Mouse (Mus musculus) neural tube, embryonic 14.5 days (tissue): ENCODE results near the gene Wdfy3. TPM values are rescaled to one million over a fixed set of nuclear protein-coding genes. Genes with fewer than 3 reads are reported as not detected.

Experiments
- ATAC-seq: fragments of 200-750 bp; cut with Nextera tagmentation; 2 replicates; pipeline ENCODE4 v1.8.0; 2017; ENCODE audit warnings: low read depth, mild to moderate bottlenecking, moderate TSS enrichment, moderate library complexity
- H3K27ac ChIP-seq: fragments of 300-500 bp; sonication (generic); 2 replicates; pipeline ENCODE4 v1.5.1; 2014; ENCODE audit warnings: low read depth, mild to moderate bottlenecking, control low read depth, low read length, moderate library complexity, mixed read lengths
- H3K27me3 ChIP-seq: fragments of 300-500 bp; sonication (generic); 2 replicates; pipeline ENCODE4 v1.6.1; 2014; ENCODE audit warnings: low read length; ENCODE audit not compliant: control insufficient read depth, insufficient read depth
- H3K36me3 ChIP-seq: fragments of 300-500 bp; sonication (generic); 2 replicates; pipeline ENCODE4 v1.6.1; 2014; ENCODE audit warnings: low read length, mixed read lengths; ENCODE audit not compliant: control insufficient read depth, insufficient read depth
- H3K4me1 ChIP-seq: fragments of 300-500 bp; sonication (generic); 2 replicates; pipeline ENCODE4 v1.6.1; 2014; ENCODE audit warnings: low read length; ENCODE audit not compliant: control insufficient read depth, insufficient read depth
- H3K4me2 ChIP-seq: fragments of 300-500 bp; sonication (generic); 2 replicates; pipeline ENCODE4 v1.6.1; 2014; ENCODE audit warnings: mild to moderate bottlenecking, low read depth, low read length, control low read depth
- H3K4me3 ChIP-seq: fragments of 300-500 bp; sonication (generic); 2 replicates; pipeline ENCODE4 v1.5.1; 2014; ENCODE audit warnings: low read depth, low read length, control low read depth, mixed read lengths
- H3K9ac ChIP-seq: fragments of 300-500 bp; sonication (generic); replicated peaks from 2 replicates; pipeline ENCODE4 v1.6.1; 2014; ENCODE audit warnings: low read depth, mild to moderate bottlenecking, control low read depth, low read length, mixed read lengths
- H3K9me3 ChIP-seq: fragments of 300-500 bp; sonication (generic); 2 replicates; pipeline ENCODE4 v1.6.1; 2016; ENCODE audit warnings: low read length; ENCODE audit not compliant: control insufficient read depth
- WGBS: fragments of 180-500 bp; shearing (Covaris S2); extraction: QIAGEN DNeasy Blood & Tissue Kit; methylation state at CpG from one replicate; pipeline ENCODE4 v1.1.7; 2014; 5-methylcytosine and 5-hydroxymethylcytosine counted together
- polyA plus RNA-seq: library from polyadenylated mRNA; unstranded; fragments of >200 nt; fragmentation: Nextera tagmentation; extraction: Ambion mirVana; gene quantifications from 2 replicates; pipeline ENCODE4 v1.2.1, GENCODE M21; 2014

The Wdfy3 gene
- polyA plus RNA-seq, 1 experiment from 2014 or later = 34.9 TPM

DNA sequence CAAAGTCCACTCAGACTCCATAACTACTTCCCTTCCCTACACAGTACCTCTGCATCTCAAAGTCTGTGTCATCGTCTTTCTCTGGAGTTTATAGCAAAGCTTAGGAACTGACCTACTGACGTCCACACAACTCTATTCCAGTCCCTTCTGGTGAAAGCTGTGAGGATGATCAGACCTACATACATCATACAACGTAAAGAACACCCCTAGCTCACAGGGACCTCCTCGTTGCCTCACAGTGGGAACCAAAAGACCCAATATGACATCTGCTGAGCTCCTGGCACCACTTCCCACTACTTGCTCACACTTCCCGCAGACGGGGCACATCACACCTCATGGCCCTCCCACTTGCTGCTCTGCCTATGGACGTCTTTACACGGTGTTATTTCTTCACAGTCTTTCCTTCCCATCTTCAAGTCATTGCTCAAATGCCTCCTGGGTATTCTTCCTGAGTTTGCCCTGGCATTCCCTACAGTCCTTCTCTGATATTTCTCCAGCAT lies 23.1 kb downstream of the Wdfy3 start:
- no peaks in the 10 kb centered on the region for H3K36me3 ChIP-seq
- no peak overlapping the region for H3K4me2 ChIP-seq
- no peak overlapping the region for H3K27ac ChIP-seq
- H3K9me3 ChIP-seq = no peaks in the 10 kb centered on the region
- no peak for ATAC-seq
- 0 out of 2 replicates have a peak, but pooled peaks cover 4% of the 10 kb centered on the region for H3K4me1 ChIP-seq
- H3K27me3 ChIP-seq = no peaks in the 10 kb centered on the region
- no peak overlapping the region for H3K4me3 ChIP-seq
- 84% methylated on average over 8 of the region's 8 CpGs for WGBS
- H3K9ac ChIP-seq = no peak overlapping the region

GRCm38 (mm10) chr5:102045636-102046616 lies 23.8 kb downstream of the Wdfy3 start:
- no peak for ATAC-seq
- Histone ChIP-seq H3K9me3 (no peaks in the 10 kb centered on the region), H3K27ac (no peak overlapping the region), H3K9ac (no peak overlapping the region), H3K4me3 (no peak overlapping the region), H3K36me3 (0 out of 2 replicates have a peak, but pooled peaks cover 2% of the 10 kb centered on the region), H3K4me2 (no peak overlapping the region), H3K4me1 (0 out of 2 replicates have a peak, but pooled peaks cover 4% of the 10 kb centered on the region), H3K27me3 (no peaks in the 10 kb centered on the region)
- WGBS = 81% methylated on average over 13 of the region's 13 CpGs

DNA sequence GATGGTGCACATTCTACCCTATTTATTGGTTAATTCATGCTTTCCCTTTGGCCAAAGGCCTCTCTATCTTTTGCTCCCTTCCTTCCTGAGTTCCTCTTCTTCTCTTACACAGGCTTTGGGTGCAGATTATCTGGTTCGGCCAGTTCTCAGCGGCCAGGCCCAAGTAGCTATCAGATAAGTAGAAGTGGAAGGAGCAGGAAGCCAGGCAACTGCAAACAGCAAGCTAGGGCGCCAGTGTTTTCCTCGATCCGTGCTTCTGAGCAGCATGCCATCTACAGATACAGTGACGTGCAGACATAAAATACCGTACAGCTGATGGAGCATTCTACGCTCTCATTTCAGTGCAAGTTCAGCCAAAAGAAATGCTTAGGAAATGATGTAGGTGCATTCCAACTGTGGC lies 24.5 kb downstream of the Wdfy3 start:
- no peak overlapping the region for H3K9ac ChIP-seq
- H3K27me3 ChIP-seq = no peaks in the 10 kb centered on the region
- 0 out of 2 replicates have a peak, but pooled peaks cover 4% of the 10 kb centered on the region for H3K4me1 ChIP-seq
- WGBS = 95% methylated on average over 8 of the region's 8 CpGs
- no peak overlapping the region for H3K4me3 ChIP-seq
- no peak overlapping the region for H3K27ac ChIP-seq
- H3K36me3 ChIP-seq = peaks cover 9% of the 10 kb centered on the region; the same call in 1 of the 2 replicates
- H3K4me2 ChIP-seq = no peak overlapping the region
- ATAC-seq = no peak
- H3K9me3 ChIP-seq = no peaks in the 10 kb centered on the region

DNA sequence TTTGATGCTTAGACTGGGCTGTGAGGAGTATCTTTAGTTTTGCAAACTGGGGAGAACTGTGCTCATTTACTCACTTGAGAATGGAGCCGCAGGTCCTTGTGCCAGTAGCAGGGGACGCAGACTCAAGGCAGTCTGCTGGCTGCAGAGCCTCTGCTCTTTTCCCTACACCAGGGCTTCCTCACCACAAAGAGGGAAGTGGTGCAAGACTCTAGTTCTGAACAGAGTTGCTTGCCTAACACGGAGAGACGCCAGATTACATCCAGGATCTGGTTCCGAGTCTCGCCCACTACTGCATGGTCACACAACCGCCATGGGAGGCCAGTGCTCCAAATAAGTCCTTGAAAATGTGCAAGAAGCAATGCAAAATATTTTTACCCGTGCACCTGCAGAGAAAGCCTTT lies 36.4 kb downstream of the Wdfy3 start:
- ATAC-seq = no peak
- Histone ChIP-seq H3K9ac (no peak overlapping the region), H3K4me2 (no peak overlapping the region), H3K36me3 (peaks cover 44% of the 10 kb centered on the region), H3K27me3 (no peaks in the 10 kb centered on the region), H3K4me1 (no peaks in the 10 kb centered on the region), H3K27ac (no peak overlapping the region), H3K4me3 (no peak overlapping the region), H3K9me3 (no peaks in the 10 kb centered on the region)
- WGBS = 97% methylated on average over 8 of the region's 8 CpGs

- H3K9ac ChIP-seq = no peak overlapping the region
- peaks cover 39% of the 10 kb centered on the region for H3K36me3 ChIP-seq
- no peak overlapping the region for H3K4me3 ChIP-seq
- H3K4me1 ChIP-seq = no peaks in the 10 kb centered on the region
- no peak overlapping the region for H3K27ac ChIP-seq
- no peaks in the 10 kb centered on the region for H3K9me3 ChIP-seq
- no peak overlapping the region for H3K4me2 ChIP-seq
- no peaks in the 10 kb centered on the region for H3K27me3 ChIP-seq
- no peak for ATAC-seq
- WGBS = 90% methylated on average over 22 of the region's 22 CpGs
Measured at GRCm38 (mm10) chr5:102032594-102033240, 37.0 kb downstream of the Wdfy3 start.

GRCm38 (mm10) chr5:102032191-102032590 lies 37.5 kb downstream of the Wdfy3 start:
- no peaks in the 10 kb centered on the region for H3K27me3 ChIP-seq
- H3K4me3 ChIP-seq = no peak overlapping the region
- H3K9me3 ChIP-seq = no peaks in the 10 kb centered on the region
- no peaks in the 10 kb centered on the region for H3K4me1 ChIP-seq
- H3K36me3 ChIP-seq = peaks cover 34% of the 10 kb centered on the region
- ATAC-seq = no peak
- no peak overlapping the region for H3K9ac ChIP-seq
- H3K27ac ChIP-seq = no peak overlapping the region
- WGBS = 74% methylated on average over 3 of the region's 3 CpGs
- no peak overlapping the region for H3K4me2 ChIP-seq

DNA sequence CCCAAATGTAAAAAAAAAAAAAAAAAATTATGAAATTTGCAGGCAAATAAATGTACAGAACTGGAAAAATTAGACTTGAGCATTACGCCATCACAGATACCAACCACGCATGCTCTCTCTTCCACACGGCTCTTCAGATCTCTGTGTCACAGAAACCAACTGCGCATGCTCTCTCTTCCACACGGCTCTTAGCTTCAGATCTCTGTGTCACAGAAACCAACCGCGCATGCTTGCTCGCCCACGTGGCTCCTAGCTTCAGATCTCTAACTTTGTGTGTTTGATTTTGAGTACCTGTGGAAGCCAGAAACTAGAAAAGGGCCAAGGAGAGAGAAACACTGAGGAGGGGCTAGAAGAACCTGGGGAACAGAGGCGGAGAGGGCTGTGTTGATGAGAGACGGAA lies 46.3 kb downstream of the Wdfy3 start:
- no peak overlapping the region for H3K4me3 ChIP-seq
- no peak overlapping the region for H3K9ac ChIP-seq
- ATAC-seq = no peak
- H3K36me3 ChIP-seq = no peaks in the 10 kb centered on the region; the same call in 1 of the 2 replicates
- WGBS = 97% methylated on average over 11 of the region's 11 CpGs
- no peaks in the 10 kb centered on the region for H3K9me3 ChIP-seq
- H3K4me2 ChIP-seq = no peak overlapping the region
- H3K27ac ChIP-seq = no peak overlapping the region
- H3K4me1 ChIP-seq = no peaks in the 10 kb centered on the region
- H3K27me3 ChIP-seq = no peaks in the 10 kb centered on the region

DNA sequence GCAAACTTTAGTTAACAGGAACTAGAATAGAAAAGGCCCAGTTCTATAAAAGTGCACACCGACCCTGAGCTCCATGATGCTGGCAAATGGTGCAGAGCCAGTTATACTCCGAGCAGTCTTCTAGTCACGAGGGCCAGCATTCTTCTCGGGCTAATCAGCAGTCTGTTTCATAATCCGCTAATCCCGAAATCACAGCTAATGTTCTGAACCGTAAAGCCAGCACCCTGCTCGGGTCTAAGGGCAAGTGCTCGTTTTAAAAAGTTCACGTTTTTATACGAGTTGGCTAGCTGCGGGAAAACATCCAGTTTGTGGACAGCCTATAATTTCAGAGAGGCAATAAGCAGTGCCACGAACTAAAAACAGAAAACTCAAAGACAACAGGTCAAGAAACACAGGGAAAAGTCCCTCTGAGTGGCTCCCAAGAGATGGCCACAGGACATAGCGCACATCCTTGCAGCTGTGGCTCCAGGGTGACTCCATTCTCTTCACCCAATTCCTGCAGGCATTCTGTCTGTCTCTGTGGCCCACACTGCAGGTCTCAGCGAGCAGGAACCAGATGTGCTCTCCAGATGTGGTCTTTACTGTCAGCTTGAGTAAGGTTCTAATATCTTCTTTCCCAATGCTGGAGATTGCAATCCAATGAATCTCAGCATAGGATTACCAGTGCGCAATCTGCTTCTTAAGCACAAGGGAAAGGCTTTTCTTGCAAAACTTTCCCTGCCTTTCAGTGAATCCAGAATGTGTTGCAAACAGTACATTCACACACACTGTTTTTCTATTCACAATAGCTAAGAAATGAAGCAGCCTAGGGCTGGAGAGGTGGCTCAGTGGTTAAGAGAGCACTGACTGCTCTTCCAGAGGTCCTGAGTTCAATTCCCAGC lies 47.5 kb downstream of the Wdfy3 start:
- no peaks in the 10 kb centered on the region; the same call in 1 of the 2 replicates for H3K36me3 ChIP-seq

More for the DNA sequence above, 47.5 kb downstream of the Wdfy3 start:
- Histone ChIP-seq H3K9me3 (no peaks in the 10 kb centered on the region), H3K4me3 (no peak overlapping the region), H3K4me1 (no peaks in the 10 kb centered on the region), H3K9ac (no peak overlapping the region), H3K4me2 (no peak overlapping the region), H3K27me3 (no peaks in the 10 kb centered on the region), H3K27ac (no peak overlapping the region)
- ATAC-seq = no peak
- 93% methylated on average over 16 of the region's 16 CpGs for WGBS
